Mouse (Mus musculus) hindbrain, embryonic 10.5 days (tissue): ENCODE results near the gene Zfp853. TPM values are rescaled to one million over a fixed set of nuclear protein-coding genes. Genes with fewer than 3 reads are reported as not detected.

Experiments used
- DNase-seq: peaks from one replicate; pipeline ENCODE4 v3.0.0-alpha.2; 2017; ENCODE audit warnings: low spot score
- H3K27ac ChIP-seq: fragments of 300-500 bp; sonication (generic); 2 replicates; pipeline ENCODE4 v1.5.1; 2016; ENCODE audit warnings: mild to moderate bottlenecking, moderate library complexity
- H3K27me3 ChIP-seq: fragments of 300-500 bp; sonication (generic); 2 replicates; pipeline ENCODE4 v1.6.1; 2016; ENCODE audit warnings: mild to moderate bottlenecking; ENCODE audit not compliant: poor library complexity, insufficient read depth, severe bottlenecking
- H3K36me3 ChIP-seq: fragments of 300-500 bp; sonication (generic); 2 replicates; pipeline ENCODE4 v1.6.1; 2016; ENCODE audit warnings: mild to moderate bottlenecking, moderate library complexity
- H3K4me1 ChIP-seq: fragments of 300-500 bp; sonication (generic); replicated peaks from 2 replicates; pipeline ENCODE4 v1.6.1; 2016; ENCODE audit warnings: mild to moderate bottlenecking
- H3K4me3 ChIP-seq: fragments of 300-500 bp; sonication (generic); 2 replicates; pipeline ENCODE4 v1.5.1; 2016; ENCODE audit warnings: mild to moderate bottlenecking, moderate library complexity
- H3K9me3 ChIP-seq: fragments of 300-500 bp; sonication (generic); 2 replicates; pipeline ENCODE4 v1.6.1; 2016; ENCODE audit warnings: mild to moderate bottlenecking, moderate library complexity
- WGBS: fragments of 180-500 bp; shearing (Covaris S2); methylation state at CpG from one replicate; pipeline ENCODE4 v1.1.7; 2016; 5-methylcytosine and 5-hydroxymethylcytosine counted together
- polyA plus RNA-seq: library from polyadenylated mRNA; unstranded; fragments of >200 nt; fragmentation: Nextera tagmentation; extraction: Ambion mirVana; gene quantifications from 2 replicates; pipeline ENCODE4 v1.2.1, GENCODE M21; 2016

The Zfp853 gene
- not detected in 2 replicates for polyA plus RNA-seq

- 5% methylated on average over 38 of the region's 38 CpGs for WGBS
- Histone ChIP-seq H3K4me1 (peaks cover 21% of the 10 kb centered on the region), H3K27me3 (peaks cover 69% of the 10 kb centered on the region), H3K4me3 (peak within 1 kb of the TSS; percentile 51), H3K27ac (peak within 1 kb of the TSS; percentile 42; the same call in 1 of the 2 replicates), H3K9me3 (no peaks in the 10 kb centered on the region), H3K36me3 (peaks cover 21% of the 10 kb centered on the region)
- DNase-seq, result no peak
Observed at GRCm38 (mm10) chr5:143293404-143293803, at the start of gene Zfp853. TSS of gene Zfp853 (minus strand) at chr5:143293623.

- Histone ChIP-seq H3K27me3 (no peaks in the 10 kb centered on the region), H3K4me1 (no peaks in the 10 kb centered on the region), H3K36me3 (no peaks in the 10 kb centered on the region), H3K9me3 (no peaks in the 10 kb centered on the region), H3K27ac (no peak overlapping the region), H3K4me3 (no peak overlapping the region)
- no peak for DNase-seq
- WGBS, result 51% methylated on average over 6 of the region's 6 CpGs
Observed at GRCm38 (mm10) chr5:143339603-143340002, 46.2 kb upstream of the Zfp853 start.

- Histone ChIP-seq H3K4me3 (no peak overlapping the region), H3K27me3 (no peaks in the 10 kb centered on the region), H3K9me3 (no peaks in the 10 kb centered on the region), H3K36me3 (no peaks in the 10 kb centered on the region), H3K27ac (no peak overlapping the region), H3K4me1 (no peaks in the 10 kb centered on the region)
- 66% methylated on average over 6 of the region's 6 CpGs for WGBS
- no peak for DNase-seq
Observed at GRCm38 (mm10) chr5:143336559-143336958, 43.1 kb upstream of the Zfp853 start.

- Histone ChIP-seq H3K27me3 (no peaks in the 10 kb centered on the region), H3K9me3 (no peaks in the 10 kb centered on the region), H3K27ac (no peak overlapping the region), H3K36me3 (no peaks in the 10 kb centered on the region), H3K4me3 (no peak overlapping the region), H3K4me1 (peaks cover 2% of the 10 kb centered on the region)
- WGBS, result 83% methylated on average over 7 of the region's 7 CpGs
- DNase-seq, result no peak
Observed at GRCm38 (mm10) chr5:143335089-143335460, 41.7 kb upstream of the Zfp853 start.

- Histone ChIP-seq H3K36me3 (no peaks in the 10 kb centered on the region), H3K27ac (no peak overlapping the region), H3K9me3 (no peaks in the 10 kb centered on the region), H3K4me1 (peaks cover 8% of the 10 kb centered on the region), H3K27me3 (no peaks in the 10 kb centered on the region), H3K4me3 (no peak overlapping the region)
- no peak for DNase-seq
- 74% methylated on average over 14 of the region's 14 CpGs for WGBS
Observed at GRCm38 (mm10) chr5:143334418-143335088, 41.1 kb upstream of the Zfp853 start.

GRCm38 (mm10) chr5:143333872-143334271, 40.4 kb upstream of the Zfp853 start:
- no peaks in the 10 kb centered on the region for H3K9me3 ChIP-seq
- H3K4me1 ChIP-seq, result peaks cover 8% of the 10 kb centered on the region
- H3K27ac ChIP-seq, result no peak overlapping the region
- no peak overlapping the region for H3K4me3 ChIP-seq
- H3K27me3 ChIP-seq, result no peaks in the 10 kb centered on the region
- DNase-seq, result peak; percentile 69
- H3K36me3 ChIP-seq, result no peaks in the 10 kb centered on the region
- 20% methylated on average over 5 of the region's 5 CpGs for WGBS

GRCm38 (mm10) chr5:143328690-143329495, 35.5 kb upstream of the Zfp853 start, which contains the start of gene Zdhhc4:
TSS of gene Zdhhc4 (minus strand) at chr5:143329256.
- Histone ChIP-seq H3K27ac (peak within 1 kb of the TSS; percentile 89), H3K4me3 (peak within 1 kb of the TSS; percentile 93), H3K4me1 (peaks cover 23% of the 10 kb centered on the region), H3K36me3 (peaks cover 34% of the 10 kb centered on the region), H3K27me3 (no peaks in the 10 kb centered on the region), H3K9me3 (no peaks in the 10 kb centered on the region)
- peak; percentile 88 for DNase-seq
- WGBS, result under 1% methylated on average over 57 of the region's 57 CpGs

- 90% methylated on average over 8 of the region's 8 CpGs for WGBS
- no peak for DNase-seq
- Histone ChIP-seq H3K27ac (no peak overlapping the region), H3K4me3 (no peak overlapping the region), H3K9me3 (no peaks in the 10 kb centered on the region), H3K36me3 (peaks cover 80% of the 10 kb centered on the region), H3K4me1 (peaks cover 23% of the 10 kb centered on the region), H3K27me3 (no peaks in the 10 kb centered on the region)
Observed at GRCm38 (mm10) chr5:143317288-143317610, 23.8 kb upstream of the Zfp853 start.

- Histone ChIP-seq H3K27me3 (no peaks in the 10 kb centered on the region), H3K36me3 (peaks cover 80% of the 10 kb centered on the region), H3K4me3 (no peak overlapping the region), H3K9me3 (no peaks in the 10 kb centered on the region), H3K4me1 (peaks cover 23% of the 10 kb centered on the region), H3K27ac (no peak overlapping the region)
- DNase-seq, result no peak
- 92% methylated on average over 5 of the region's 5 CpGs for WGBS
Observed at GRCm38 (mm10) chr5:143316605-143317287, 23.3 kb upstream of the Zfp853 start.

- 11% methylated on average over 8 of the region's 8 CpGs for WGBS
- peak overlapping the region; percentile 100 for H3K27ac ChIP-seq
Observed at GRCm38 (mm10) chr5:143315514-143315888, 22.1 kb upstream of the Zfp853 start.

GRCm38 (mm10) chr5:143314730-143315513, 21.5 kb upstream of the Zfp853 start, which contains the start of gene E130309D02Rik:
TSS of gene E130309D02Rik (minus strand) at chr5:143315360.
- Histone ChIP-seq H3K36me3 (peaks cover 80% of the 10 kb centered on the region), H3K4me3 (peak within 1 kb of the TSS; percentile 73), H3K4me1 (peaks cover 23% of the 10 kb centered on the region), H3K9me3 (no peaks in the 10 kb centered on the region), H3K27ac (peak within 1 kb of the TSS; percentile 100), H3K27me3 (no peaks in the 10 kb centered on the region)
- under 1% methylated on average over 100 of the region's 101 CpGs for WGBS
- peak; percentile 88 for DNase-seq

More at GRCm38 (mm10) chr5:143315514-143315888, 22.1 kb upstream of the Zfp853 start:
- DNase-seq, result no peak
- no peaks in the 10 kb centered on the region for H3K9me3 ChIP-seq
- peak overlapping the region; percentile 73 for H3K4me3 ChIP-seq
- H3K27me3 ChIP-seq, result no peaks in the 10 kb centered on the region
- peaks cover 80% of the 10 kb centered on the region for H3K36me3 ChIP-seq
- peaks cover 23% of the 10 kb centered on the region for H3K4me1 ChIP-seq

- H3K36me3 ChIP-seq, result peaks cover 80% of the 10 kb centered on the region
- DNase-seq, result peak; percentile 50
Observed at GRCm38 (mm10) chr5:143314183-143314729, 20.8 kb upstream of the Zfp853 start.

More at GRCm38 (mm10) chr5:143314183-143314729, 20.8 kb upstream of the Zfp853 start:
- Histone ChIP-seq H3K4me3 (peak overlapping the region; percentile 73), H3K27ac (peak overlapping the region; percentile 100), H3K4me1 (peaks cover 23% of the 10 kb centered on the region), H3K9me3 (no peaks in the 10 kb centered on the region), H3K27me3 (no peaks in the 10 kb centered on the region)
- WGBS, result 3% methylated on average over 16 of the region's 16 CpGs
